8 mouse cellular contexts compared by ENCODE assay signal in genomic region chr17:45733038-45733734, GRCm38 (mm10). TPM values are rescaled to one million over a fixed set of nuclear protein-coding genes. Genes with fewer than 3 reads are reported as not detected.
A peak's percentile ranks its signal among the peaks of the same experiment; 100 is the strongest.
DNase-seq lines count a peak whose midpoint lies in the region; ATAC-seq and TF ChIP-seq lines count a peak whose summit lies in the region.

No protein-coding gene starts in this region.

- peaks cover 23% of the 10 kb centered on the region for H3K27me3 ChIP-seq in heart, embryonic 11.5 days (ENCODE audit: control insufficient read depth, insufficient read depth, low read length)
- no peaks in the 10 kb centered on the region for H3K27me3 ChIP-seq in MEL (ENCODE audit: control insufficient read depth in 1 of 2, insufficient read depth in 2 of 2, low read length in 2 of 2)
- H3K27me3 ChIP-seq in forebrain, embryonic 16.5 days (replicated peaks; ENCODE audit: control insufficient read depth, insufficient read depth, low read length), result 0 out of 2 replicates have a peak, but pooled peaks cover 2% of the 10 kb centered on the region
- no peaks in the 10 kb centered on the region for H3K27me3 ChIP-seq in myocyte (ENCODE audit: control insufficient read depth, insufficient read depth, insufficient read length)

- H3K36me3 ChIP-seq in heart, embryonic 11.5 days (ENCODE audit: control insufficient read depth, insufficient read depth, low read length), result no peaks in the 10 kb centered on the region
- H3K36me3 ChIP-seq in MEL (ENCODE audit: control insufficient read depth in 1 of 2, insufficient read depth in 2 of 2, low read length in 2 of 2) (0 out of 4 replicates have a peak, but pooled peaks cover 0 to 2% of the 10 kb centered on the region in 2 experiments), myocyte (ENCODE audit: control insufficient read depth, insufficient read depth) (no peaks in the 10 kb centered on the region)
- H3K36me3 ChIP-seq in forebrain, embryonic 16.5 days (ENCODE audit: control insufficient read depth, insufficient read depth), result no peaks in the 10 kb centered on the region

- no peak for ATAC-seq in heart, embryonic 11.5 days (replicated peaks; ENCODE audit: insufficient number of reproducible peaks, low FRiP score, low TSS enrichment)
- no peak for ATAC-seq in forebrain, embryonic 16.5 days
- no peak for ATAC-seq in granulocyte monocyte progenitor cell, adult 5-6 weeks (replicated peaks; ENCODE audit: poor library complexity, severe bottlenecking)

- TF ChIP-seq EP300 in MEL (IDR thresholded peaks at IDR 0.05; ENCODE audit: low read depth in 1 of 2, low read length in 2 of 2), result no peak

- WGBS in heart, embryonic 11.5 days (ENCODE audit: insufficient replicate concordance), result 66% methylated on average over 19 of the region's 19 CpGs
- 31% methylated on average over 19 of the region's 19 CpGs for WGBS in forebrain, embryonic 16.5 days

- peaks cover 54% of the 10 kb centered on the region for H3K4me1 ChIP-seq in heart, embryonic 11.5 days (ENCODE audit: control insufficient read depth, insufficient read depth, low read length)
- H3K4me1 ChIP-seq in MEL (ENCODE audit: control insufficient read depth in 1 of 2, insufficient read depth in 2 of 2, low read length in 2 of 2), result peaks cover 2 to 22% of the 10 kb centered on the region in 2 experiments
- peaks cover 38% of the 10 kb centered on the region for H3K4me1 ChIP-seq in forebrain, embryonic 16.5 days (replicated peaks; ENCODE audit: control insufficient read depth, insufficient read depth, low read length)

- peak overlapping the region; percentile 73 for H3K9ac ChIP-seq in heart, embryonic 11.5 days (ENCODE audit: low read depth, low read length)
- peak overlapping the region; percentile 77 for H3K9ac ChIP-seq in MEL (ENCODE audit: control insufficient read depth, low read depth, low read length, poor library complexity, severe bottlenecking)
- peak overlapping the region; percentile 65 for H3K9ac ChIP-seq in forebrain, embryonic 16.5 days (replicated peaks; ENCODE audit: low read depth, low read length)

- intact Hi-C loops in heart, postnatal 36 days (cut with DNase I), result loop anchor here (5.0 kb wide), 1 partner anchor 519 kb away; the partner anchor contains the start of gene Lrrc73

- no peak for TF ChIP-seq RAD21 in MEL (IDR thresholded peaks at IDR 0.05; ENCODE audit: low read depth, low read length)

- no peak for TF ChIP-seq CTCF in MEL (IDR thresholded peaks at IDR 0.05 in 2 of 3, conservative IDR thresholded peaks at IDR 0.05 in 1 of 3; ENCODE audit: control insufficient read depth in 1 of 3, insufficient read depth in 1 of 3, low read depth in 2 of 3, low read length in 3 of 3, poor library complexity in 1 of 3, severe bottlenecking in 1 of 3)

- peaks cover 2% of the 10 kb centered on the region; the same call in 1 of the 2 replicates for H3K79me2 ChIP-seq in MEL (ENCODE audit: control insufficient read depth, insufficient read depth, low read length, poor library complexity)
- H3K79me2 ChIP-seq in myocyte (ENCODE audit: control insufficient read depth, insufficient read depth), result no peaks in the 10 kb centered on the region

- peak overlapping the region; percentile 38 for H3K4me3 ChIP-seq in heart, embryonic 11.5 days (ENCODE audit: low read depth, low read length)
- H3K4me3 ChIP-seq in MEL (ENCODE audit: control insufficient read depth in 1 of 2, insufficient read depth in 1 of 2, low read depth in 2 of 2, low read length in 2 of 2) (peak overlapping the region; percentile 60 to 82), myocyte (no peak overlapping the region)
- peak overlapping the region; percentile 42; the same call in 1 of the 2 replicates for H3K4me3 ChIP-seq in forebrain, embryonic 16.5 days (replicated peaks; ENCODE audit: low read length)

- no peaks in the 10 kb centered on the region for H3K9me3 ChIP-seq in heart, embryonic 11.5 days (replicated peaks; ENCODE audit: control insufficient read depth, low read length)
- no peaks in the 10 kb centered on the region for H3K9me3 ChIP-seq in MEL (replicated peaks; ENCODE audit: insufficient read depth, low read length)
- H3K9me3 ChIP-seq in forebrain, embryonic 16.5 days (ENCODE audit: control insufficient read depth, low read length), result no peaks in the 10 kb centered on the region

- DNase-seq in heart, postnatal 36 days, result no peak
- DNase-seq in MEL (ENCODE audit: low read depth, low spot score), result peak; percentile 41
- DNase-seq in kidney, postnatal 14 days, result peak; percentile 49
- DNase-seq in adrenal gland, postnatal 4 days (ENCODE audit: low spot score in 2 of 2), result no peak

- TF ChIP-seq POLR2A in MEL (IDR thresholded peaks at IDR 0.05; ENCODE audit: control insufficient read depth in 1 of 2, insufficient read depth in 1 of 2, low read depth in 1 of 2, low read length in 2 of 2, poor library complexity in 1 of 2) (no peak), myocyte (IDR thresholded peaks at IDR 0.05; ENCODE audit: insufficient read length, low read depth) (no peak)

- H3ac ChIP-seq in myocyte (ENCODE audit: control insufficient read depth, insufficient read length), result no peak overlapping the region

- no peak overlapping the region for H3K27ac ChIP-seq in heart, embryonic 11.5 days (ENCODE audit: low read depth, low read length)
- no peak overlapping the region; the same call in 1 of the 2 replicates for H3K27ac ChIP-seq in MEL (ENCODE audit: control insufficient read depth, low read depth, low read length)
- no peak overlapping the region for H3K27ac ChIP-seq in forebrain, embryonic 16.5 days (ENCODE audit: low read length)

- H3K4me2 ChIP-seq in heart, embryonic 11.5 days, result peak overlapping the region; percentile 82
- peak overlapping the region; percentile 92 for H3K4me2 ChIP-seq in forebrain, embryonic 16.5 days (ENCODE audit: low read length)
- peak overlapping the region; percentile 99 for H3K4me2 ChIP-seq in myocyte (ENCODE audit: low read depth)

TF ChIP-seq in MEL, 35 proteins besides CTCF, POLR2A, EP300 and RAD21:
- no peak for TF ChIP-seq MAX (IDR thresholded peaks at IDR 0.05; ENCODE audit: low read length)
- peak; percentile 63 for TF ChIP-seq USF1 (IDR thresholded peaks at IDR 0.05; ENCODE audit: low read depth, low read length)
- no peak for TF ChIP-seq TBP (IDR thresholded peaks at IDR 0.05; ENCODE audit: low read depth, low read length)
- TF ChIP-seq ZKSCAN1 (IDR thresholded peaks at IDR 0.05; ENCODE audit: low read depth, low read length), result no peak

TF ChIP-seq in myocyte, 11 proteins besides CTCF, POLR2A, EP300 and RAD21 (continues in another document):
- no peak for TF ChIP-seq TCF12 (IDR thresholded peaks at IDR 0.05; ENCODE audit: insufficient read depth, poor library complexity, severe bottlenecking)
- no peak for TF ChIP-seq E2F4 (IDR thresholded peaks at IDR 0.05; ENCODE audit: insufficient read depth)
- no peak for TF ChIP-seq TCF3 (IDR thresholded peaks at IDR 0.05; ENCODE audit: insufficient read length, low read depth)
- no peak for TF ChIP-seq MYOD1 (IDR thresholded peaks at IDR 0.05; ENCODE audit: control insufficient read depth in 1 of 3, insufficient read length in 2 of 3, low read depth in 2 of 3)
- TF ChIP-seq USF1 (IDR thresholded peaks at IDR 0.05; ENCODE audit: low read depth), result no peak
- TF ChIP-seq POLR2AphosphoS2 (IDR thresholded peaks at IDR 0.05; ENCODE audit: insufficient read length, low read depth), result no peak
- no peak for TF ChIP-seq REST (IDR thresholded peaks at IDR 0.05; ENCODE audit: insufficient read depth, insufficient read length)
- no peak for TF ChIP-seq CEBPB (IDR thresholded peaks at IDR 0.05; ENCODE audit: insufficient read depth, poor library complexity, severe bottlenecking)
- no peak for TF ChIP-seq SRF (IDR thresholded peaks at IDR 0.05; ENCODE audit: control insufficient read depth, insufficient read length, low read depth)
- no peak for TF ChIP-seq MYOG (IDR thresholded peaks at IDR 0.05; ENCODE audit: control insufficient read depth in 1 of 3, insufficient read depth in 1 of 3, insufficient read length in 2 of 3, low read depth in 2 of 3)

RNA-seq across cellular contexts. Expression of gene 1600014C23Rik, which starts 0.5 kb away (rescaled TPM):
- 0.48 and 0.80 TPM in 2 replicates for polyA plus RNA-seq in heart, embryonic 11.5 days (2014; fragmentation: Nextera tagmentation; extraction: Ambion mirVana)
- not detected for total RNA-seq in heart, postnatal 36 days (2021)
- 0.81 and 2.1 TPM in 2 replicates for total RNA-seq in MEL (2012; rRNA removed)
- polyA plus RNA-seq in MEL (2012; ENCODE audit: insufficient read depth in 1 of 2, insufficient read length in 2 of 2, low read depth in 1 of 2, low replicate concordance in 2 of 2, missing spikeins in 1 of 2), result 1 to 10 TPM in 1 of 2 experiments, not detected in 1; 2.7 TPM
- polyA plus RNA-seq in forebrain, embryonic 16.5 days (2015; fragmentation: Nextera tagmentation; extraction: Ambion mirVana), result 0.46 TPM in 1 of 2 replicates, not detected in the other
- polyA plus RNA-seq in myocyte (2012; fragmentation: generic; extraction: Trizol), result 0.17 TPM
- total RNA-seq in adrenal gland, postnatal 4 days (2021), result not detected
- not detected in 2 replicates for total RNA-seq in granulocyte monocyte progenitor cell, adult 5-6 weeks (2014; fragmentation: Nextera tagmentation)
- total RNA-seq in granulocyte monocyte progenitor cell, adult 5-6 weeks (2017), result not detected in 2 replicates

RNA-seq across cellular contexts. Expression of gene Tmem63b, which starts 46.5 kb away (rescaled TPM):
- polyA plus RNA-seq in heart, embryonic 11.5 days (2014; fragmentation: Nextera tagmentation; extraction: Ambion mirVana), result 27.6 and 29.8 TPM in 2 replicates
- 10 to 100 TPM; 84.6 to 88.1 TPM for total RNA-seq in heart, postnatal 36 days (2021)
- 12.0 and 12.3 TPM in 2 replicates for total RNA-seq in MEL (2012; rRNA removed)
- polyA plus RNA-seq in MEL (2012; ENCODE audit: insufficient read depth in 1 of 2, insufficient read length in 2 of 2, low read depth in 1 of 2, low replicate concordance in 2 of 2, missing spikeins in 1 of 2), result 10 to 100 TPM in 1 of 2 experiments, not detected in 1; 37.9 TPM
- polyA plus RNA-seq in forebrain, embryonic 16.5 days (2015; fragmentation: Nextera tagmentation; extraction: Ambion mirVana), result 126 and 140 TPM in 2 replicates
- 58.4 TPM for polyA plus RNA-seq in myocyte (2012; fragmentation: generic; extraction: Trizol)
- total RNA-seq in adrenal gland, postnatal 4 days (2021), result 10 to 100 TPM; 49.5 to 57.6 TPM
- 4.0 and 7.5 TPM in 2 replicates for total RNA-seq in granulocyte monocyte progenitor cell, adult 5-6 weeks (2014; fragmentation: Nextera tagmentation)
- 3.4 and 5.6 TPM in 2 replicates for total RNA-seq in granulocyte monocyte progenitor cell, adult 5-6 weeks (2017)

RNA-seq across cellular contexts. Expression of gene Mrpl14, which starts 47.1 kb away (rescaled TPM):
- 131 and 135 TPM in 2 replicates for polyA plus RNA-seq in heart, embryonic 11.5 days (2014; fragmentation: Nextera tagmentation; extraction: Ambion mirVana)
- total RNA-seq in heart, postnatal 36 days (2021), result 100 to 1,000 TPM; 140 to 155 TPM
- total RNA-seq in MEL (2012; rRNA removed), result 66.2 and 68.0 TPM in 2 replicates
- polyA plus RNA-seq in MEL (2012; ENCODE audit: insufficient read depth in 1 of 2, insufficient read length in 2 of 2, low read depth in 1 of 2, low replicate concordance in 2 of 2, missing spikeins in 1 of 2) (100 to 1,000 TPM in 1 of 2 experiments, not detected in 1; 159 TPM), myocyte (2012; fragmentation: generic; extraction: Trizol) (276 TPM)
- 93.4 and 112 TPM in 2 replicates for polyA plus RNA-seq in forebrain, embryonic 16.5 days (2015; fragmentation: Nextera tagmentation; extraction: Ambion mirVana)
- total RNA-seq in adrenal gland, postnatal 4 days (2021), result 100 to 1,000 TPM in 1 of 2 experiments, 10 to 100 TPM in 1; 95.6 to 103 TPM
- total RNA-seq in granulocyte monocyte progenitor cell, adult 5-6 weeks (2014; fragmentation: Nextera tagmentation), result 81.2 and 91.4 TPM in 2 replicates
- total RNA-seq in granulocyte monocyte progenitor cell, adult 5-6 weeks (2017), result 10.6 and 36.8 TPM in 2 replicates

Comparison
In these comparisons a context has a peak if more than half of its experiments do, and no peak if none do; other contexts are left out.
1. DNase-seq: peak in MEL (single experiment) and kidney, postnatal 14 days (single experiment); none in heart, postnatal 36 days (0 of 2) and adrenal gland, postnatal 4 days (0 of 2).
2. Peak in every context shown above with its lines, with median percentiles within 50 percentile points of each other: H3K4me2 ChIP-seq and H3K9ac ChIP-seq.